Mouse (Mus musculus): Measurements from ENCODE around the gene 0610030E20Rik.
A peak's percentile ranks its signal among the peaks of the same experiment; 100 is the strongest.

Gene 0610030E20Rik

DNA sequence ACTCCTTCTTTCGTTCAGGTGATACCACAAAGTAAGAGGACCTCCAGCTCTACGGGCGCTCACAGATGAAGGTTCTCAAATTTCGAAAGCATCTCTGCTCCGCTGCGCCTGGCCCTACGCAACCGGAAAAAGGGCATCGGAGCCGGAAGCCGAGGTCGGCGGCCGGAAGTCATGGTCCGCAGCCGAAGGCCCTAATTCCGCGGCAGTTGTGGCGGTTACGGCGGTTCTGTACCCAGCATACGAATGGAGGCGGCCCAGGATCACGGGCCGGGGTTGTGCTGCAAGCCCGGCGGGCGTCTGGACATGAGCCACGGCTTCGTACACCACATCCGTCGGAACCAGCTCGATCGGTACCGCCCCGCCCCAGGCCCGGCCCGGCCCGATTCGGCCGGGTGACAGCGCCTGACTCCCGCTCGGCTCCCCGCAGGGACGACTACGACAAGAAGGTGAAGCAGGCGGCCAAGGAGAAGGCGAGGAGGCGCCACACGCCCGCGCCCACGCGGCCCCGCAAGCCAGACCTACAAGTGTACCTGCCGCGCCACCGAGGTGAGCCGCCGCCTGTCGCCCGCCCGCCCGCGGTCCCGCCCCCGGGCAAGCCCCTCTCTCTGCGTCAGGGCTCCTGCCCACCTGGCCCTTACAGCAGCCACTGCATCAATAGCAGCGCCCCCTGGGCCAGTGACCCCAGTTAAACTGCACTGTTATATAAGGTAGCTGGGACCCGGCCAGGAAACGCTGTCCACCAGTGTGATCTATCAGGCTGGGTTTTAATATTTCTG, at the start of gene 0610030E20Rik:
Gene 0610030E20Rik, plus strand, starts transcription at position 152 of the 776 bp plus-strand sequence.
- peak; percentile 85 for DNase-seq

DNA sequence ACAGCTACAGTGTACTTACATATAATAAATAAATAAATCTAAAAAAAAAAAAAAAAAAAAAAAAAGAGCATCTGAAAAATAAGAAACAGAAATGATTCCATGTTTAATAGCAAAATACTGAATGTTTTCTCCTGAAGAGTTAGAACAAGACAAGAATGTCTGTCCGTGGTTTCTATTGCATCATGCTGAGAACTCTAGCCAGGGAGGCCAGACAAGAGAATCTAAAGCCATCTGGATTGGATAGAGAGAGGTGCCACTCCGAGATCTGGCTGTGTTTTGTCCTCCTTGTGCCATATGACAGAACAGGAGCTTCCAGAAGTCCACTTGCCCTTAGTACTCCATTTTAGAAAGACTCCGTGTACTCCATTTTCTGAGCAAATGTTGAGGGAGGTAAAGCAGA, 49.3 kb upstream of the 0610030E20Rik start:
- DNase-seq, result no peak

DNA sequence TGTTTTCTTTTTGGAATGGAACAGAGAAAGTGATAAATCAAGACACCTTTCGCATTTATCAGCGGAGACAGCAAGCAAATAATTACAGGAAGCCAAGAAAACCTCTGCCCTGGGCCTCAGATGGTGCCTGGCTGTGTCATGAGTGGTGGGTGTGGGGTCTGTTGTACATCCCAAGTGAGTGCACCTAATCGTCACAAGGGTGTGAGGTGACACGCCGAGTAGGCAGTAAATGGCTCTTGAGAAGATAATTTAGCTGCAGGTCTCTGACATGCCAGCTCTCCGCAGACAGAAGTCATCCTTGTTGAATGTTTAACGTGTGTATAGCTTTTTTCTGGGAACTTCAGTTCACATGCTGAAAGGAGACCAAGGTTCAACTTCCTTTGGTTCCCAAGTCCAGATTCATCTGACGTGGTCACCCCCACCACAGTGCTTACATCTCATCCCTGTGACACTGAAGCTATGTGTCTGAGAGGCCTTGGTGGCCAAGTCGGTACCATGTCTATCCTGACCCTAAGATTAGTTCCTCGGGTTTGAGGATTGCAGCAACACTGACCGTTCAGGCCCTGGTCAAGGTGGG, 44.7 kb upstream of the 0610030E20Rik start:
- DNase-seq, result no peak

DNA sequence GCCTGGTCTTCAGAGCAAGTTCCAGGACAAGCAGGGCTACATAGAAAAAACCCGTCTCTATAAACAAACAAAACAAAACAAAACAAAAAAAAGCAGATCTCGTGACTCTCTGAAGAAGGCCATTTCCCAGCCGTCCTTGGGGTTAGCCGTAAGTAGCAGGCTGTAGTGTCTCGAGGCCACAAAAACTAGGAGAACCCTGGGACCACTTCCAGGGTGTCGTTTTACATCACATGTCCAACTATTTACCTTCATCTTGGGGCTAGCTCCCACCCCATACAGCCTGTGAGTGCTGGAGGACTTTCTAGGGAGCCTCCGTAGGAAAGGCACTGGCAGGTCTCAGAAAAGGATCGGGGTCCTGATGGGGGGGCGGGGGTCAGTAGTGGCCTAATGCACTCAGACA, 43.6 kb upstream of the 0610030E20Rik start:
- DNase-seq, result no peak

DNA sequence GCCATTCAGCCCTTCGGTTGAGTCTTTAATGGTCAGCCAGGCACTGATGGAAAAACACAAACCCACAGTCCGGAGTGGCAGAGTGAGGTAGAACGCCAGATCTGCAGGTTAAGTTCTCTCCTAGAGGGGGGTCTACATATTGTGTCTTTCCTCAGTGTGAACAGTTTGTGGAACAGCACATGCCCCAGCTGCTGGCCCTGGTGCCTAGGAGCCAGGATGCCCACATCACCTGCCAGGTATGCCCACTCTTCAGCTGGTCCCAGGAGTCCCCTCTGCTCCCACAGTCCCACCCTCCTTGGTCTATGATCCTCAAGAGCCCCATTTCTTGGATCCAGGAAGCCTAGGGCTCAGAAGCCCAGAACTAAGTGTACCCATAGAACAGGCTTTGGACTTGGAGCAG, 34.9 kb upstream of the 0610030E20Rik start:
- no peak for DNase-seq

DNA sequence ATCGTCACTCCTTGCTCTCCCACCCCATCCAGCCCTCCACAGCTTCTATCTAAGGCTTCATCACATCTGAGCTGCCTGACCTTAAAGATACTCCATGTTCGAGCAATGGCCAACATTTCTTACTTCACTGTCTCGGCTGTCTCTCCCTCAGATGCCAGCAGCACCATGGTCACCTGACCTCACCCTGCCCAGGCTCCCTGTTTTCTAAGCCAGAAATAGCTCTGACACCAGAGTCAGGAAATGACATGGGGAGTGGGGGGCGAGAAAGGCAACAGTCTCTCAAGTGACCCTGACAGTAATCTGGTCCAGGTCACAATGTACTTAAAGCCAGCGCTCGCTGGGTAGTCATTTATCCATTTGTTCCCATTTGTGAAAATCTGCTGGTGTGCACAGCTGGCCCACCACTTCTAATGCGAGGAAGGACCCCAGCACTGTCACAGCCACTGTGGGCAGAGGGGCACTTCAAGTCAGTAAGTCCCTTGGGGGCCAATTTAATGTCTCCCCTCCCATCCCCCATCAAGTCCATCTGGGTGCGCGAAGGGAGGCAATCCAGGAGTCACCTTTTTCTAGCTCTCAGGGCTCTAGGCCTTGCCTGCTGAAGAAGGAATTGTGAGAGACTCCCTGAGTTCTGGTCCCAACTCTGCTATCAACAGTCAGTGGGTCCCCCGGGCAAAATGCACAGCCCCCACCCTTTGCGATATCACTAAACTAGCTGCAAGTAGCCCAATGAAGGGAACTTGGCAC, 33.8 kb upstream of the 0610030E20Rik start:
- no peak for DNase-seq

DNA sequence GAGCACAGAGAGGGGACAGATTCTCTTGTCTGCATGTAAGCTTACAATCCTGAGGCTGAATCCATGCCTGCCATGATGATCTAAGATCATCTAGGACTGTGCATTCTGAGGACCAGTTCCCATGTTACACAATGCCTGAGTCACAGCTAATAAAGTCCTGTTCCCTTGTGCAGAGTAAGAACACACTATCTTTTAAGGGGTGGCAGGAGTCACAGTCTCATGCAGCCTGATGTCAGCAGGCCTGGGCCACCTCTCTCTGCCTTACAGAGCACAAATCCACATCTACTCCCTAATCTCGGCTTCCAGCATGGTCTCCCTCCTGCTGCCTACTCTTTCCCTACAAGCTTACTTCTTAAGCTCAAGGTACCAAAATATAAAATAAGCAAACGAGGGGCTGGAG, 31.7 kb upstream of the 0610030E20Rik start:
- DNase-seq, result no peak

DNA sequence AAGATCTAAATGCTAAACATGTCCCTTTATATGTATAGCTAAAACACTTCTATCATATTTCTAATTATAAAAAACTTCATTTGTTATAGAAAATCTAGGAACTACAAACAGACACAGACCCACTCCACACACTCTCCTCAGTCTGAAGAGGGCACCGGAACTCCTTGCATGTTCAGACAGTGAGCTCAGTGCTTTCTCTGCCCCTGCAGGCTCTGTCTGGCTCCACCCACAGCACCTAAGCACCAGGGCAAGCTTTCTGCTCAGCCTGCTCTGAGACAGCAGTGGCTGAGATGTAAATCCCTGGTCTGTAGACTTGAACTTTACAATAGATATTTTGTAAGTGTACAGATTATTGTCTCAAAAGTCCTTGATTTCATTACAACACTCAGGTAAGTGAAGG, 31.1 kb upstream of the 0610030E20Rik start:
- DNase-seq, result no peak

DNA sequence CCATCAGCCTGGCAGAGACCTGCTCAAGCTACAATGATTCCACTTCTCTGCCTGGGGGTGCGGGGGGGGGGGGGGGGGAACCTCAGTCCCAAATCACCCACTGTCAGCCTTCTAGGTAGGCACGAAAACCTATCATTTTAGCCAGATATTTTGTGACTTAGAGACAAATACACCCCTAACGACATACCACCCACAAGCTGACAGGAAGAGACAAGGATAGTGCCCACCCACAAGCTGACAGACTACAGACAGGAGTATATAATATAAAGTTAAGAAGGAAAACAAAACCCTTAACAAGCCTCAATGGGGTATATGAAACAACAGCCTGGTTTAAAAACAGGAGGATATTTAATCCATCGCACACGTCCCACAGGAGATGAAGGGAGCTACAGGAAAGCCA, 28.7 kb upstream of the 0610030E20Rik start:
- no peak for DNase-seq

DNA sequence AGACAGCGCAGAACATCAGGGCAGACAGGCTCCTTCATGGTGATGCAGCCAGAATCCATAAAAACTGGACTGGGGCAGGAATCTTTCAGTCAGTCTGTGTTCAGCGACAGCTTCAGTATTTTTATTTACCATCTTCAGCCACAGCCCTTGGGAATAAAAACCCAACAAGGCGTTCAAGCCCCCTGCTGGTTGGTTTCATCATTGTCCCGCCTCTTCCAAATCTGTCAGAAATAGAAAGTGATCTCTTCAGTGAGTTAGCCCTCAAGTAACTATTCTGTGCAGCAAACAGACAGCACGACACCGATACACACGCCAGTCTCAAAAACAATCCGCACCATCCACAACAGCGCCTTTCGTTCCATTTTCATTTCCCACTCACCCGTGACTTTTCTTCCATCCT, 28.1 kb upstream of the 0610030E20Rik start:
- DNase-seq, result no peak

DNA sequence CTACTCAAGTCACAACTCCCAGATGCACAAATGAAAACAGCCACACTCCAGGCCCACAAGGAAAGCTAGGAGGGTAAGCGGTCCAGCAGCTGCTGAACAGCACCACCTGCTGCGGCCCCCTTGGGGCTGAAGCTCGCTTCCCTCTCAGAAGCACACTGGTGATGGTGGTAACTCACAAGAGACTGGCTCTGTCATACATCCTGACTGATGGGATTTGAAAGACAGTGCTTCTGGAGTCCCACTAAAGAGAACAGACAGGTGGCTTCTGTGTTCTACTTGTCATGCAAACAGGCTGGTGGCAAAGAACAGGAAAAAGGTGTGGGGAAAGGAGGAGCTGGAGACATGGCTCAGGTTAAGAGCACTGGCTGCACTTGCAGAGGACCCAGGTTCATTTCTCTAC, 24.2 kb upstream of the 0610030E20Rik start:
- DNase-seq, result no peak

DNA sequence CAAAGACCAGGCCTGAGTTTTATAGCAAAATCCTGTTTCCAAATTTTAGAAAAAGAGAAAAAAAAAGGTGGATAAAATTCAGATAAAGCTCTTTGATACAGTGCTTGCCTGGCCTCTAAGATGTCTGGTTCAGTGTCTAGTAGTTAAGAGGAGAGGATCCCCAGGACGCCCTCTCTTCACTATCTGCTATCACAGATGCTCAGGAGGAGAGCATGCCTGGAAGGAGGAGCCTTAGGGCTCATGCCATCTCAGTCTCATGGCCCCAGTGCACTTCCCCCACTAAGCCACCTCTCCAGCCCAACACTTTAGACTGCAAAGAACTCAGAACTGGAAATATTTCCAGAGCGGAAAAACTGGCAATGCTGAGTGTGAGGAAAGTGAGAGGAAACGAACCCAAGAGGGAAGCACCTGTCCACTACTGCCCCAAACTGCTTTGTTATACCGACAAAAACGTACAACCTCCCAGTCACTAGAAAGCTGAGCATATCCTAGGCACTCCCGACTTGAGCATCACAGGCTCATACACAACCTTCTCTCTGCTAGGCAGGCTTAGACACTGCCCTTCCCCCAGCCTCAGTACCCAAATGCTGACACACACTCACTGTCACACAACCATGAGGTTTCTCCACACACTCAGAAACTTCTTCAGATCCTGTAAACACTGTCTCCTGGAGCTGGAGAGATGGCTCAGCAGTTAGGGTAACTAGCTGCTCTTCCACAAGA, 23.2 kb upstream of the 0610030E20Rik start:
- no peak for DNase-seq

DNA sequence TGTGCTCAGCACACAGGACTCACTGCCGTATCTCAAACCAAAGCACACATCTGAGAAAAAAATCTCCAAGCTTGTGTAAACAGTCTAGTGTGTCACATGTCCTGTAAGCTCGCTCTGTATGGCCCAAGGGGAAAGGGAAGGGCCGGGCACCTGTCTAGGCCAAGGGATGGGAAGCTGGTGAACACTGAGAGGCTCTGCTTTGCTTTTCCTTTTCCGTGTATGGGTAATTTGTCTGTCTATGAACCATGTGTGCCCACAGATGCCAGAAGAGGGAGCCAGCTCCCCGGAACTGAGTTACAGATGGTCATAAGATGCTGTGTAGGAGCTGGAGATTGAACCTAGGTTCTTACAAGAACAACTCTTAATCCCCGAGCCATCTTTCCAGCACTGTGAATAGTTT, 20.8 kb upstream of the 0610030E20Rik start:
- DNase-seq, result no peak

DNA sequence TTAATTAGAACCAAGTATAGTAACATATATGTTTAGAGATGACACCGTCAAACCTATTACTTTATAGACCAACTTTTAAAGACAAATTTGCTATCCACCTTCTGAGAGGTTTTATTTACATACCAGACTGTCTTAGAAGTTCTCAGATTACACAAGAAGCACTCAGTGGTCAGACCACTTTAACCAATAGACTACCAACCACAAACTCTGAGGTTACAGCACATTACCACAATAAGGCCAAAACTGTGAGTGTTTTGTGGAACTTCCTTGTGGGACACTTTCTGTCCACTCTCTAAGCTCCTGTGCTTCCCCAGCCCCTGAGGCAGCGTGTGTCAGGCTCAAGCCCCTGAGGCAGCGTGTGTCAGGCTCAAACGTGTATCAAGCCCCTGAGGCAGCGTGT, 18.1 kb upstream of the 0610030E20Rik start:
- DNase-seq, result no peak

DNA sequence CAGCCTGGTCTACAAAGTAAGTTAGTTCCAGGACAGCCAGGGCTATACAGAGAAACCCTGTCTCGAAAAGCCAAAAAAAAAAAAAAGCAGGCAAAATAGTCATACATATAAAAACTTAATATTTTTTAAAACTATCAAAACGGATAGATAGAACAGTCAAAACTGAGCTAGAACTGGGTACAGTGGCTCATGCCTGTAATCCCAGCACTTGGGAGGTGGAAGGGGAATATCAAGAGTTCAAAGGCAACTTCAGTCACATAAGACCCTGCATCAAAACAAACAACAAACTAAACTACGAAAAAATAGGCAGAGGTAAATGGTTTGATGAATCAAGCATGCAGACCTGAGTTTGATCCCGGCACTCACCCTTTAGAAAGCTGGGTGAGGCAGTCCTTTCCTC, 17.0 kb upstream of the 0610030E20Rik start:
- DNase-seq, result no peak

DNA sequence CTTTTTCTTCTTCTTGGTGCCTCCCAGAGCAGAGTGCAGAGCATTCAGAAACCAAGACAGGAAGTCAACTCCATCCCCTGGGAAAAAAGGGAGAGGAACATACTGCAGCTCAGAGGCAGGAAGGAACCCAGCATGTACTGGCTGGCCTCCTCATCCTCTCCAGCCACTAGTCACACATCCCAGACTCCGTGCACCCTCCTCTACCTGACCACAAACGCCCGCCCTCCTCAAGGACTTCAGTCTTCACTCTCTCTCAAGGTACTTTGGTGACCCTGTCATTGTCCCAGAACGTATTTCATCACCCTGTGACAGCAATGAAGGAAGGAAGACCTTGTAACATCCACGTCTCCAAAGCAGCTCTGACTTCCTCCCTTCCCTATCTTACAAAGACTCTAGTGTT, 14.0 kb upstream of the 0610030E20Rik start:
- no peak for DNase-seq

DNA sequence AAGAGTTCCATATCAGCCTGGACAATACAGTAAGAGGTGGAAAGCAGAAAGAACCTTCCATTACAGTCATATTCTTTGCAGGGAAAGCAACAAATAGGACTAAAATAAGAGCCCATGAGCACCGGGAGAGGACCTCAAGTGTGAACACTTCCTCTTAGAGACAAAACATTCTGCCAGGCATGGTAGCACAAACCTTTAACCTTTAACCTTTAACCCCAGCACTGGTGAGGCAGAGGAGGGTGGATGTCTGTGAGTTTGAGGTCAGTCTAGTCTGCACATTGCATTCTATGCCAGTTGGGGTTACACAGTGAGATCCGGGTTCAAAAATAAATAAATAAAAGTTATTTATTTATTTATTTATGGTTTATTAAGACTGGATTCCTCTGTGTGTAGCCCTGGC, 6.6 kb upstream of the 0610030E20Rik start:
- no peak for DNase-seq

DNA sequence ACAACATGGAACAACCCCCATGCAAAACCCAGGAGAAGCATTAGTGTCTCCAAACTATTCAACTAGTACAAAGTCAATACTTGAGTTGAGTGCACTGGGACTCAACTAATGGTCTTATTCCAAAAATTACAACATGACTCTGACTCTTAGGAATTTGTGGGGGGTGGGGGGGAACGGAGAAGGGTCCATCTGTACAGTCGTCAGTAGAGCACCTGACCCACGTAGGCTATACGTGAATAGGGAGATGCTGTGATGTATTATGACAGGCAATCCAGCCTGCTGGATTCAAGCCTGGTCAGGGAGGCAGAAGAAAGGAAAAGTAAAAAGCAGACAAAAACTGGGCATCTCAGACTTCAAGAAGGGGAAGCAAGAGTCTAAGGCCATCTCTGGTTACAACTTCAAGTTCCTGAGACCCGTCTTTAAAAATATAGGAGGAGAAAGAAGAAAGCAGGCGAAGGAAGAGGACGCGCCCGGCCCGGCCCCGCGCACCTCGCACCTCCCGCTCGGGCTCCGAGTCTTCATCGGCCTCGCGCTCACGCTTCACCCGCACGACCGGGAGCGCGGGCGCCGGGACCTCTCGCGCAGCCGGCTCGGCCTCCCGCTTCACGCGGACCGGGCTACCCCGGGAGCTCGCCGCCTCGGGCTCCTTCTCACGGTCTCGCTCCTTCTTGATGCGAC, 2.6 kb upstream of the 0610030E20Rik start:
- DNase-seq, result no peak

DNA sequence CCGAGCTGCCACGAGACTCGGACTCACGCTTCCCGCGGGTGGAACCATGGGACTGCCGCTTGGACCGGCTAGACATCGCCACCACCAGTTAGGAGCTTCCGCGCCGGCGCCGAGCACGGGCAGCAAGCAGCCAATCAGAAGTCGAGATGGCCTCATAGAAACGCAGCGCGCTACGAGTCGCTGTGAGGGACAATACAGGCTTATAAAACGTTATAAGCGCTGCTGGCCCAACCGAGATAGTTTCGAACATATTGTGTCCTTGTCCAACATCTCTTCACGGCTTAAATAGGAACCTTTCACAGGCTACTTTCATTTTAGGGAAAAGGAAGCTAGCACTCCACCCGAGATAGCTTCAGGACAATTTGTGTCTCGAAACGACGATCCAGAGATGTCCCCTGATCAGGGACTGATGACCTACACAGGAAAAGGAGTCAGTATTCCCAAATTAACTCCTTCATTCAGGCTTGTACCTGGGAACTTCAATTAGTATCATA, 2.0 kb upstream of the 0610030E20Rik start, which contains the start of gene Usp39:
Gene Usp39, minus strand, starts transcription at position 111 of the 494 bp plus-strand sequence.
- peak; percentile 94 for DNase-seq

DNA sequence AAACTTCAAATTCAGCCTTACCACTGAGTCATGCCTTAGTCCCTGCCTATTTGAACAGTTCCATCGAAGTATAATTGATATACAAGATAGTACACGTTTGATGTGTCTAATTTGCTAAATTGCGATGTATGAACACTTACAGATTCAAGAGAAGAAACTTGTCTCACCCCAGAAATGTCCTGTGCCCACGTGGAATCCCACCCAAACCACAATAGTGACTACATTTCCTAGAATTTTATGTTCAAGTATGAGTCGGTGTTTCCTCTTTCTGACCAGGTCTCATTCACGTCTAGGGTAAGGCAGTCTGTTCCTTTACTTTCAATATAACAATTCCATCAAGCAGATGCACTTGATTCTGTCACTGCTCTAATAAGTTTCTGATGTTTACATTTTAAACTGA, 1.5 kb upstream of the 0610030E20Rik start:
- DNase-seq, result no peak

DNA sequence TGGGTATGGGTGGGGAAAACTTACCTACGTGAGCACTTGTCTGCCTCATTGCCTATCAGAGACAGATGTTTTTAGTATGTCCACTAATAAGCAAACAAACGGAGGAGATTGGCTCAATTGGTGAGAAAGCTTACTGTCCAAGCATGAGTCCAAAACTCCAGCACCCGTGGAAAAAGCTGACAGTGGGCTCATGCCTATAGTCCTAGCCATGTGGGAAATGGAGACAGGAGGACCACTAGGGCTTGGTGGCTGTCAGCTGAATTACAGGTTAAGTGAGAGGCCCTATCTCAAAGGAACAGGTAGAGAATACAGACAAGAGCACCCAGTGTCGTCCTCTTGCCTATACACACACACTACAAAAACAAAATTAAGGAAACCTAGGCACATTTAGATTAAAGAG, 856 bp upstream of the 0610030E20Rik start:
- peak; percentile 30 for DNase-seq

DNA sequence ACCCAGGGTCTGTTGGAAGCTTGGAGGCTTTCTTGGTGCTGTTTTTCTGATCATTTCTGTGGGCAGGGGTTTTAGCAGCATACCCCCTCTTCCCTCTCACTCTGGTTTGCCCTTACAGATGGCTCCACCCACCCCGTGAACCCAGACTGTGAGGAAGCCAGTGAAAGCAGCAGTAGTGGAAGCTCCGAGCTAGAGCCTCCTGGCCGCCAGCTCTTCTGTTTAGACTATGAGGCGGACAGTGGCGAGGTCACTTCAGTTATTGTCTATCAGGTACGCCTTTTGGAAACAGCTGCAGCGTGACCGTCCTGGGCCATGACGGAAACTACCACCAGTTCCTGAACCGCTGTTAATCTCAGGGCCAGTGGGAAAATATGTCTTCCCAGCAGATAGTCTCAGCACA, 1.3 kb downstream of the 0610030E20Rik start:
- peak; percentile 36 for DNase-seq

DNA sequence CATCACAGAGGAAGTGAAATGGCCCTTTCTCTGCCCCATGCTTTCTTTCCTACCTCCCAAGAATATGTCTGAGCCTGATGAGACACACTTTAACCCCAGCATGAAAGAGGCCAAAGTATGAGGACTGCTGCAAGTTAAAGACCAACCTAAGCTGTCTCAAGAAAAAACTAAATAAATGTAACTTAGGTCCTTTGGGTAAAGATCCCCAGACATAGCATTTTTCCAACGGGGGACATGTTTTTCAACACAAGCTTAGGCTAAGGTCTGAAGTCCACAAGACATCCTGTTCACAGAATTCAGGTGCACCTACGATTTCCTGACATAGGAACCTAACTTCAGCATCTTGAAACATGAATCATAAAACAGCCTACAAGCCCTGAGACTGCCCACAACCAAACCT, 3.1 kb downstream of the 0610030E20Rik start:
- DNase-seq, result no peak

Measured in cerebellum, adult 9-11 months (tissue).